8 mouse cellular contexts compared by ENCODE assay signal in genomic region chr5:27677247-27677666, GRCm38 (mm10).
DNase-seq lines count a peak whose midpoint lies in the region; ATAC-seq and TF ChIP-seq lines count a peak whose summit lies in the region.

No protein-coding gene starts in this region.

- H3K4me3 ChIP-seq in heart, adult 2 months = no peak overlapping the region
- no peak overlapping the region for H3K4me3 ChIP-seq in hindbrain, postnatal 0 days (ENCODE audit: low read length)
- no peak overlapping the region for H3K4me3 ChIP-seq in midbrain, embryonic 16.5 days (ENCODE audit: low read depth, low read length)

- TF ChIP-seq EP300 in heart, adult 2 months (IDR thresholded peaks at IDR 0.05; ENCODE audit: insufficient read depth, low read depth, low read length) = no peak

- TF ChIP-seq CTCF in heart, adult 2 months (IDR thresholded peaks at IDR 0.05) = peak; percentile 65
- TF ChIP-seq CTCF in hindbrain, postnatal 0 days (IDR thresholded peaks at IDR 0.05; ENCODE audit: low read depth) = peak; percentile 66

- no peak overlapping the region for H3K4me2 ChIP-seq in hindbrain, postnatal 0 days (ENCODE audit: low read depth, low read length)
- no peak overlapping the region for H3K4me2 ChIP-seq in midbrain, embryonic 16.5 days (ENCODE audit: low read length)

- WGBS in heart, adult 2 months = 53% methylated on average over 5 of the region's 5 CpGs
- 58% methylated on average over 5 of the region's 5 CpGs for WGBS in hindbrain, postnatal 0 days
- WGBS in midbrain, embryonic 16.5 days = 56% methylated on average over 5 of the region's 5 CpGs

- H3K9me3 ChIP-seq in hindbrain, postnatal 0 days (ENCODE audit: low read length) = no peaks in the 10 kb centered on the region
- H3K9me3 ChIP-seq in midbrain, embryonic 16.5 days (replicated peaks; ENCODE audit: control insufficient read depth, low read length, poor library complexity, severe bottlenecking) = no peaks in the 10 kb centered on the region

- H3K9ac ChIP-seq in heart, adult 2 months (ENCODE audit: low read depth, low read length) = no peak overlapping the region
- H3K9ac ChIP-seq in hindbrain, postnatal 0 days (replicated peaks; ENCODE audit: low read length) = no peak overlapping the region
- no peak overlapping the region for H3K9ac ChIP-seq in midbrain, embryonic 16.5 days (ENCODE audit: low read depth, low read length)

- TF ChIP-seq POLR2A in heart, adult 2 months (IDR thresholded peaks at IDR 0.05; ENCODE audit: insufficient read depth, low read depth, low read length) = no peak

- H3K36me3 ChIP-seq in heart, adult 2 months (ENCODE audit: control insufficient read depth, insufficient read depth, low read length) = no peaks in the 10 kb centered on the region
- peaks cover 11% of the 10 kb centered on the region for H3K36me3 ChIP-seq in hindbrain, postnatal 0 days (ENCODE audit: insufficient read depth, low read length)
- peaks cover 21% of the 10 kb centered on the region for H3K36me3 ChIP-seq in midbrain, embryonic 16.5 days (ENCODE audit: control insufficient read depth, insufficient read depth, low read length)

- intact Hi-C loops in heart, adult 2 months (cut with DNase I) = loop anchor here (5.0 kb wide), 1 partner anchor 45 kb away; no protein-coding TSS in a partner anchor

- DNase-seq in heart, adult 2 months = peak in 1 of 2 experiments; percentile 28
- no peak for DNase-seq in heart, adult 8-10 months (ENCODE audit: low spot score)
- peak; percentile 29 to 37 for DNase-seq in adrenal gland, adult 18-20 months (ENCODE audit: low spot score in 2 of 2)
- peak; percentile 55 for DNase-seq in embryo, embryonic 10.5 days (ENCODE audit: low spot score)
- peak; percentile 56 for DNase-seq in hindbrain, postnatal 0 days (ENCODE audit: low spot score)
- DNase-seq in left cerebral cortex, adult 9 months (ENCODE audit: low spot score in 2 of 2) = peak; percentile 74 to 78
- DNase-seq in thymus, adult 18-20 months = no peak

- no peaks in the 10 kb centered on the region for H3K4me1 ChIP-seq in heart, adult 2 months (ENCODE audit: control insufficient read depth, insufficient read depth, low read length)
- no peaks in the 10 kb centered on the region for H3K4me1 ChIP-seq in hindbrain, postnatal 0 days (ENCODE audit: insufficient read depth, low read length)
- no peaks in the 10 kb centered on the region for H3K4me1 ChIP-seq in midbrain, embryonic 16.5 days (ENCODE audit: control insufficient read depth, insufficient read depth, low read length)

- peak; percentile 44 for ATAC-seq in hindbrain, postnatal 0 days
- 0 out of 2 replicates have a peak, but pooled peaks have one; percentile 51 for ATAC-seq in midbrain, embryonic 16.5 days

- H3K79me2 ChIP-seq in heart, adult 2 months (replicated peaks; ENCODE audit: control insufficient read depth, insufficient read depth, low read length) = no peaks in the 10 kb centered on the region

- no peak overlapping the region for H3K27ac ChIP-seq in heart, adult 2 months
- H3K27ac ChIP-seq in hindbrain, postnatal 0 days = no peak overlapping the region
- H3K27ac ChIP-seq in midbrain, embryonic 16.5 days (ENCODE audit: low read length) = no peak overlapping the region

- H3K27me3 ChIP-seq in heart, adult 2 months (ENCODE audit: control insufficient read depth, insufficient read depth, low read length) = no peaks in the 10 kb centered on the region
- H3K27me3 ChIP-seq in hindbrain, postnatal 0 days (ENCODE audit: insufficient read depth, low read length) = no peaks in the 10 kb centered on the region
- H3K27me3 ChIP-seq in midbrain, embryonic 16.5 days (ENCODE audit: control insufficient read depth, insufficient read depth, low read depth, low read length) = no peaks in the 10 kb centered on the region

Comparison
In these comparisons a context has a peak if more than half of its experiments do, and no peak if none do; other contexts are left out.
1. DNase-seq: peak in adrenal gland, adult 18-20 months (2 of 2), embryo, embryonic 10.5 days (single experiment), hindbrain, postnatal 0 days (single experiment) and left cerebral cortex, adult 9 months (2 of 2); none in heart, adult 8-10 months (single experiment) and thymus, adult 18-20 months (0 of 2).